Mouse (Mus musculus) c-Kit-positive CD71-positive TER-119-negative erythroid progenitor cells, embryonic 14.5 days (primary cell): Measurements from ENCODE around the gene BC049715.
"Not testable (repeated sequence)": the region's sequence is repeated elsewhere in the genome, so short reads cannot be mapped to it uniquely, and the experiment has no call there.

Source experiments
- DNase-seq: peaks from one replicate; pipeline ENCODE4 v3.0.0-alpha.2; 2013; ENCODE audit warnings: low read depth

Gene BC049715

DNA sequence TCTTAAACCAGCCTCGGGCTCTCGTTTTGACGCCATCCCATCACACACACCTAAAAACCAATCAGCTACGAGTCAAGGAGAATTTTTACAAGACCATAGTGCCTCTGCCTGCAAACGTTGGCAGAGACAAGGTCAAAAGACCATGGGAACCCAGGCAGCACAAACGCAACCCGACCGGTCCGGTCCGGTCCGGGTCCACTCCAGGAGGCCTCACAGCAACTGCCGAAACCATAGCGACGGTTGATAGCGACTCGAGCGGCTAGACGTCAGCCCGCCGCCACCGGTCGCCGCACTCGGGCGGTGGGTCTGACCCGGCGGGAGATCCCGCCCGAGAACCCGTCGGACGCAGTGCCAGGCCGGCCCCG is at the start of gene BC049715:
Gene BC049715, plus strand, starts transcription at position 111 of the 365 bp plus-strand sequence.
- no peak for DNase-seq

DNA sequence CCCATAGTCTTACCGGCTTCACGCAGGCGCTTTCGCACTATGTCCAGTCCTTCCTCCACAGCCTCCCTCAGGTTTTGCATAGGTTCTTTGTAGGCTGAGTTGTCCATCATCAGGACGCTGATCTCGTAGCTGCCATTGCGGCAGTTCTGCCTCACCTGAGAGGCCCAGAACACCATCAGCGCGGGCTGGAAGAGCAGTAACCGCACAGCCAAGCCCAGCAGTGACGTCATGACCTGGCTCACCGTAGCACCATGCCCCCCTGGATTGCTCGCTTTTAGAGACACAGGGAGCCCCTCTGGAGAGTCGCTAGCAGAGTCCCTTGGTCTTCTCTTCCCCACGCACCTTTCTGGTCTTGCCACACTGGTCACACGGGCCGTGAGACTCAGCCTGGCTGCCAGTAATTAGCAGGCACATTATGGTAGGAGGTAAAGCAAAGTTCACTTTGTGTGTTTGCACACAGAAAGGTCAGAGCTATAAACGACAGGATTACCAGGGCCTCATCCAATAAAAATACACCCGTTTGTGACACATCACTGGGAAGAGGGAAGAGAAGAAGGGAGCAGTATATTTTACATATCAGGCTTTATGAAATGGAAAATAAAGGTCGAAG is 45.9 kb upstream of the BC049715 start, which contains the start of gene Gucy2c:
Gene Gucy2c, minus strand, starts transcription at position 389 of the 610 bp plus-strand sequence.
- no peak for DNase-seq

DNA sequence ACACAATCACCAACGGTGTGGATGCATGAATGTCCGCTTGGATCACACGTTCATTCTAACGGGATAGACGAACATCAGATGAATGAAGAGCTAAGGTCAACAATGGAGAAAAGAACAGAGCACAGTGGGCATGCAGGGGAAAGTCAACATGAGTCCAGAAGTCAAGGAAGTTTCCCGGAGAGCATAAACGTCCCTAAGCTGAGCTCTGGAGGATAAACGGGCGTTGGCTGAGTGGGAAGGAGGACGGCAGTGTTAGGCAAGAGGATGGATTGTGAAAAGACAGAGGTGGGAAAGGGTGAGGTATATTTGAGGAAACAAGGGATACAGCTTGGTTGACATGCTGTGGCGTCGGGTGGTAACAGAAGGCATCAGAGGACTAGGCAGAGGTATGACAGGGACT is 45.3 kb upstream of the BC049715 start:
- DNase-seq: no peak

DNA sequence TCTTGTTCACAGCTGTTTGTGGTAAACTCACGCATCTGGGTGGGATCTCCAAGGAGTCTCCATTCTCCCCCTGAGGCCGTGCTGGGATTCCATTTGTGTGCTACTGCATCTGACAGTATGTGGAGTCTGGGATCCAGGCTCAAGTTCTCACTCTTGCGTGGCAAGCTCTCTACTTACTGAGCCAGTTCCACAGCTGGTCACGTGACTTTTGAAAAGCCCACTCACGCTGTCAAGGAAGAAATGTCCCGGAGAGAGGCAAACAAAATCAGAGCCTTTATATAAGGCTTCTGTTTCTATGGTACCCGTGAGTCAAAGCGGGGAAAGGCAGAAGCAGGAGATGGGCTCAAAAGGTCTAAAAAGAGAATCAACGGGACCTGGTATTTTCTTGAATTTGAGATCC is 44.7 kb upstream of the BC049715 start:
- no peak for DNase-seq

DNA sequence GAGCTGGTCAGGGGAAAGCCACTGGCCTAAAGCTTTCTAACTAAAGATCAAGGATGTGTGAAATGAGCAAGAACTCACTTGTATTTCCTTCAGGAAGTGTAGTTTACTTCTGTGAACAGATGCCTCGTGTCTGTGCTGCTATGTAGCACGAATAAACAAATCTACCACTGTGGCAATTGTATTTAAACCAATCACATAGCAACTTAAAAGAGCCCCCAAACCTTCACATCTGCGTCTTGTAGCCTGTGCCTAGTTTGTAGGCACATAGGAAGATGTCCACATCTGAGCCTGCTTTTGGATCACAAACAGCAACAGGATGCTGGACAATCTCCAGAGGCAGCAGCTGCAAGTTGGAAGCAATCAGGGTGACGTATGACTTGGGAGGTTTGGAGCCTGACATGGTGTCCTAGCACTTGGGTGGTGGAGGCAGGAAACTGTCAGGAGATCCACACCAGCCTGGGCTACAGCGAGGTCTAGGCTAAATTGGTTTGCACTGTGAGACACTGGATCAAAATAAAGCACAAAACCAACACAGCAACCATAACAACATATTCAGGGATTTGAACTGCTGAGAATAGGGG is 37.9 kb upstream of the BC049715 start:
- no peak for DNase-seq

DNA sequence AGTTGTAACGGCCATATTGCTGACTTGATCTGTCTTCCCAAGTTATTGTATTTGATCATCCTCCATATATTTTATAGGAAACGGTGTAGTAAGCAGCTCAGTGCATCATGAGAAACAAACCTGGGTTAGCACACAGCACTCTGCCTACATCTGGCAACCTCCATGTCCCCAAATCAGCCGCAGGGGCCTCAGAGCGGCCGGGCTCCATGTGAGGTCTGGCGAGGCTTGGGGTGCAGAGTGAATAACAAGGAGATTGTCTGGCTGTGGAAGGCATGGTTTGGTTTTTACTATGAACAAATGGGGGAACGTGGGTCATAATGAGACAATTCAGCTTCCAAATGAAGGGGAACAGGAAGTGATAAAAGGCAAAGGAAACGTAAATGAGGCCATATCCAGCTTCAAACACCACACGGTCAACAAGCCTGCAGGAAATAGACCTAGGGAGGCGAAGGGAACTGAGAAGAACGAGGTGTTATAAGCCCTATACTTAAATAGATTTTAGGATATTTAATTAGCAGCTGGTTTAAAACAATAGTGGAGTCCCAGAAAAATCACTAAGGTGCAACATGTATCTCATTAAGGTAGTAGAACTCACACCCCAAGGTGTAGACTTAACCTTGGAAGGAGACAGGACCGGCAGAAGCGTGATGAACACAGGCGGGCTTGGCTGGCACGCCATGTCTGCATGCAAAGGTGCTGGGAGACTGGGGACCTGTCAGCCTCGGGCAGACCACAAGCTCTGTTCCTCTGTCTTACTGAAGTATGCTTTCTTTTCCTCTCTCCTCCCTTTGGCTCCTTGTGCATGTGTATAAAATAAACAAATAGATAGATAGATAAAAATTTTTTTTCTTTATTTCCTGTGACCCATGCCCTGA is 34.3 kb upstream of the BC049715 start:
- DNase-seq: no peak

DNA sequence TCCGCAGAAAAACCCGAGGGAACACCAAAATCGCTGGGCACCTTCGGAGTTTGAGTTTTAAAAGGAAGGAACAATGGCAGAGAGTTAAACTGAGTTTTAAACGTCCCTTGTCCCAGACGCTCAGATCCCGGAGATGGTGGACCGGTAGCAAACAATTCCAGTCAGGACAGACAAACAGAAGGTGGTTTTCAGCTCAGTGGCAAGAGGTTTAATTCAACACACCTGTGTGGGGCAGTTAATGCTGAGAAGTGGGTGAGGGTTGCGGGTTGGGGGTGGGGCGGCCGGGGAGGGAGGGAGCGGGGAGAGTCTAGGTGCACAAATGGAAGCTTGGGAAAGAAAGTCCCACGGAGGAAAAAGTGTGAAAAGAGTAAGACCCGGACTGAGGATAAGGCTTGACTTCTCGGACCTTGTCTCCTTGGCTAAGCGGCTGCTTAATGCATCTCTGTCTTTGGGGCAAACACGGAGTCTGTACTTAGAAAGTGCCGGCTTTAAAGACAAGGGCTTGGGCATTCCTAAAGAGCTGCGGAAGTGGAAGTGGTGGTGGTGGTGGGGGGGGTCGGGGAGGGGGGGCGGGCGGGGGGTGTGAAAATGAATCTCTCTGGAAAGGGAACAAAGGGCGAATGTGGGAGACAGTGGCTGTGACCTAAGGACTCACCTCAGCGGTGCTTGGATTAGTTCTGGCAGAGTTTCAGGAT is 33.4 kb upstream of the BC049715 start:
- DNase-seq: no peak

DNA sequence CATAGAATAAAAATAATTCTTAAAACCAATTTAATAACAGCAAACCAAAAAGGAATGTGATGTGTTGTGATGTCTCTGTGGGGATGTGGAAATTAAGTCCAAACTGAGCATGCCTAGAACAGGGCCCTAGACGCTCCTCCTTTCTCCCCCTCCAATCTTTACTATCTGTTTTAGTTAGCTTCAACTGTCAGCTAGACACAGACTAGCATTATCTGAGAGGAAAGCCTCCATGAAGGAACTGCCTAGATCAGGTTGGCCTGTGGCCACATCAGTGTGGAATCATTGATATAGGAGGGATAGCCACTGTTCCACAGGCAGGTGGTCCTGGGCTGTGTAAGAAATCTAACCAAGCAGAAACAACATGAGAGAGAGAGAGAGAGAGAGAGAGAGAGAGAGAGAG is 32.3 kb upstream of the BC049715 start:
- no peak for DNase-seq

DNA sequence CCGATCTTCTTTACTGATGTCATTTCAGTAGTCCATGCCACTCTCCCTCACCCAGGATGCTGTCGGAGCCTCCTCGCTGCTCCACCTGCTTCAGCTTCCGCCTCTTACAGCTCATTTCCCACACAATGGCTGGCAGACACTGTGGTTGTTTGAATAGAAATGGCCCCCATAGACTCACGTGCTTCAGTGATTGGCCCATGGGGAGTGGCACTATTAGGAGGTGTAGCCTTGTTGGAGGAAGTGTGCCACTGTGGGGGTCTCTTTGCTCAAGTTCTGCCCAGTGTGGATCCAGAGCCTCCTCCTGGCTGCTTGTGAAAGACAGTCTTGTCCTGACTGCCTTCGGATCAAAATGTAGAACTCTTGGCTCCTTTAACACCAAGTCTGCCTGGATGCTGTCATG is 31.6 kb upstream of the BC049715 start:
- DNase-seq: no peak

DNA sequence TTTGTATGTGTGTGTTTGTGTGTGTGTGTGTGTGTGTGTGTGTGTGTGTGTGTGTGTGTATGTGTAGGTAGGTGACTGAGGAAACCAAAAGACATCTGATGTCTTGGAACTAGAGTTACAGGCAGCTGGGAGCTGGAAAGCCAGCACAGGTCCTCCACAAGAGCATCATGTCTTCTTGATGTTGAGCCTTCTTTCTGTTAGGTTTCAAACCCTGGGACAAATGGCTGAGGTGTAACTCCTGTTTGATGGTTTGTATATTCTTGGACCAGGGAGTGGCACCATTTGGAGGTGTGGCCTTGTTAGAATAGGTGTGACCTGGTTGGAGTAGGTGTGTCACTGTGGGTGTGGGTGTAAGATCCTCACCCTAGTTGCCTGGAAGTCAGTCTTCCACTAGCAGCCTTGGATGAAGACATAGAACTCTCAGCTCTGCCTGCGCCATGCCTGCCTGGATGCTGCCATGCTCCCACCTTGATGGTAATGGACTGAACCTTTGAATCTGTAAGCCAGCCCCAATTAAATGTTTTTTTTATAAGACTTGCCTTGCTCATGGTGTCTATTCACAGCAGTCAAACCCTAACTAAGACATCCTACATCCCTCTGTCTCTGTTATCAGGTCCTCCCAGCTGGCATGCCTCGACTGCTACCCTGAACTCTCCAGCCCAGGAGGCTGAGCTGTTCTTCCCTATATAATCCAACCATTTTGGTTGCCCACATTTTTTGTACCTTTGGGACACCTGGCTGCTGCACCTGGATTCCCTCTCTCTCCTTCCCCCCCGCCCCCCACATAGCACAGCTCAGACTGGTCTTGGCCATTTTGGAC is 29.3 kb upstream of the BC049715 start:
- not testable (repeated sequence) for DNase-seq

DNA sequence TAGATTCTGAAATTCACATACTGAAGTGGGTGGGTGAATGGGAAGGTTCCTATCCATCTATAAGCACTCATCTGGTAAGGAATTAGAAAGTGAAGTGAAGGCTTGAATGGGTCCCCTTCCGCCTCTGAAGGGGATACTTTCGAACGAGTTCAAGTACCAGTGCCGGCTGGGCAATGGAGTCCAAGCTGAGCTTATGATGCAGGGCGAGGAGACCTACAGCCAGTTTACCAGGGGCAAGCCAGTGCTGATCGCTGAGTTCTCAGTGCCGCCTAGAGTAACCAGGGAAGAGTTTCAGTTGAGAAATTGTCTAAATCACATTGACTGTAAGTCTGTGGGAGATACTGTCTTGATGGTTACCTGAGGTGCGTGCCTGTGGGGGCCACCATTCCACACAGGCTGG is 26.7 kb upstream of the BC049715 start:
- no peak for DNase-seq

DNA sequence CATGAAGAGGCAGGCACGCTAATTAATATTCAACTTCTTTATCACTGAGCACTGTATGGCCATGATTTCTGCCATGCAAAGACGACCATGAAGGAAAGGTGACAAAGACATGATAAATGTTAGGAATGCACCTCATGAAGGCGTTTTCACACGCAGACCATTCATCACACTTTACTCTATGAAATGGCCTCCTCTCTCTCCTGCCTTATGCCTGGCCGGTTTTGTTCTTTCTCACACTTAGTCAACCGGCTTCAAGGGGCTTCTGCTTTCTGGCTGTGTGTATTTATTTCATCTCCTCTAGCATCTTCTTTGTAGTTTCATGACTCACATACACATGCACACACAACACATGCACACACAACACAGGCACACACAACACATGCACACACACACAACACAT is 26.2 kb upstream of the BC049715 start:
- no peak for DNase-seq

DNA sequence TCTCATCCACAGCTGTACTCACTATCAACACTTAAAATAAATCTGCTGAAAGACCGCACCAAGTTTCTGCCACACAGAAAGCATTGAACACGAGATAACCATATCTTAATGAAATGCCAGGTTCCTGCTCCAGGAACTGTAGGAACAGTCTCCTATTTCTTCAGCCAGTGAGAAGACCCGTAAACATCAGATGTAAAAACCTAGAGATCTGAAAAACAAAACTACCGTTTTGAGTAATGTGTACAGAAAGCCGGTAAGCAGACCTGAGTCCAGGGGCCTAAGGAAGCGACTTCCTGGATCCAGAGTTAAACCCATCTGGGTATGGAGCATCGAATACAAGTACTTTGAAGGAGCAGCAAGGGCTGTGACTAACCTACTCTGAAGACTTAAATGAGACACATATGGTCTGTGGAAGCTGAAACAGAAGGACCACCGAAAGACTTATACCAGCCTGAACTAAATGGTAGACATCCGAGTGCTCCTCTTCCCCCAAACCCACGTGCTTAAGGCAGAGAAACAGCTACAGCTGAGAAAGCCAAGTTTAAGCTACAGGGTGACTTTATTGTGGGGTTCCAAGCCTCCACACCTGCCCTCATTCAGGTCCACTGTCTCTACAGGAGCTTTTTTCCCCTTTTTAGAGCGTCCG is 24.2 kb upstream of the BC049715 start:
- DNase-seq: peak; percentile 46

DNA sequence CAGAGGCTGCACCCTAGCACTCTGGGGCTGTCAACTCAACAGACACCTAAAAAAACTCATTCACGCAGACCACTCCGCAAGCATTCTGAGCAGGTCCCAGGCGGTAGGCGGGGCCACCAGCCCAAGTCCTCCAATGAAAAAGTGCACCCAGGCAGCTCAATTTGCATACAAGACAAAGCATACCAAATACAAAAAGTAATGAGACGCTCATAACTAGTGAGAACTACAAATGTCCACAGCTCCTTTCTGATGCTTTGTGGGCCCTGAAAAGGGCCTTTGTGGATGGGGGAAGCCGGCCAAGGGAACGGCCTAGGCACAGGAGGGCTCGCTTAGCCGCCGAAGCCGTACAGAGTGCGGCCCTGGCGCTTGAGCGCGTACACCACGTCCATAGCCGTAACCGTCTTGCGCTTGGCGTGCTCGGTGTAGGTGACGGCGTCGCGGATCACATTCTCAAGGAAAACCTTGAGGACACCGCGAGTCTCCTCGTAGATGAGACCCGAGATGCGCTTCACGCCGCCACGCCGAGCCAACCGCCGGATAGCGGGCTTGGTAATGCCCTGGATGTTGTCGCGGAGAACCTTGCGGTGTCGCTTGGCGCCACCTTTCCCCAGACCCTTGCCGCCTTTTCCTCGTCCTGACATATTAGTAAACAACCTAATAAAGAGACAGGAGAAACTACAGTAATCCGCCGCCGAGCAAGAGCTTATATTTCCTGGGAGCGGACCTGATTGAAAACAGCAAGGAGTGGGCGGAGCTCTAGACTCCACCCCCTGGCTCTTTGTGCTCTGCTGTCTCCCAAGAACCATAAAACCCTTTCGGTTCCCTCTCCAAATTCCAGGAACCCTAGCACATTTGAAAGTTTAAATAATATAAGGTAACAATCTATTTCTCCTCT is 23.4 kb upstream of the BC049715 start, which contains the start of gene Hist4h4:
Gene Hist4h4, minus strand, starts transcription at position 677 of the 895 bp plus-strand sequence.
- peak; percentile 99 for DNase-seq

DNA sequence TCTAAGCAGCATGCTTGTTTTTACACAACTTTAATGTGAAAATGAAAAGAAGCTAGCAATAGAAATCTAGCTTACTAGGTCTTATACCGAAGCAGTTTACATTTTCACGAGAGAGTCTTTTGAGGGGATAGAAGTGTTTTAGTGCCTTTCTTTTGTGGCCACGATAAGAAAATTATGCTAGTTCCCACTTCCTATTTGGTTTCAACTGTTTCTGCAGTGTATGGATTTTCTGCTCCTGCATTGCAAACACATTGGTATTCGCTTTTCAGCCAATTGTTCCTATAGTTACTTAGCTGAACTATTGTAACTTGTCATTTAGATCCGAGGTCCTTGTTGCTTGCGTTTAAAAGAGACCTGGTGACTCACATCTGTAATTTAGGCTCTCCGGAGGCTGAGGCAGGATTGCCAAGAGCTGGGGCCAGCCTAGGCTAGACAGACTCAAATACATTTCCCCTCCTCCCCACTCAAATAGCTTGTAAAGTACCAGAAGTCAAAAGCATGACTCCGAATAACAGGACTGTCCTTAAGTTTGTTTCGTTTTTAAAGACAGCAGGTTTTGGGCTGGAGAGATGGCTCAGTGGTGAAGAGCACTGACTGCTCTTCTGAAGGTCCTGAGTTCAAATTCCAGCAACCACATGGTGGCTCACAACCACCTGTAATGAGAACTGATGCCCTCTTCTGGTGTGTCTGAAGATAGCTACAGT is 22.6 kb upstream of the BC049715 start:
- peak; percentile 60 for DNase-seq

DNA sequence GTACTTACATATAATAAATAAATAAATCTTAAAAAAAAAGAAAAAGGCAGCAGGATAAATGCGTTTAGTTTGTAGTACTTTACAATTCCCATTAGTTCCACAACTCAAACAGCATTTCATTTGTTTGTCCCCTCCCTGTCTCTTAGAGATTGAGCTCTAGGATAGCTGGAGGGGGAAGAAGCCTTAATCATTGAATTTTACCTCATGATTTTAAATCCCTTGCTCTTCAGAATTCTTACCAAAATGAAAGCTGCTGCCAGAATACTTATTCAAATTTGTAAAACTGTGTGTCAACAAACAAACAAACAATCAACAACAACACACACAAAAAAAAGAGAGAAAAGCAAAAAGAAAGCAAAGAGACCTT is 22.0 kb upstream of the BC049715 start:
- no peak for DNase-seq

DNA sequence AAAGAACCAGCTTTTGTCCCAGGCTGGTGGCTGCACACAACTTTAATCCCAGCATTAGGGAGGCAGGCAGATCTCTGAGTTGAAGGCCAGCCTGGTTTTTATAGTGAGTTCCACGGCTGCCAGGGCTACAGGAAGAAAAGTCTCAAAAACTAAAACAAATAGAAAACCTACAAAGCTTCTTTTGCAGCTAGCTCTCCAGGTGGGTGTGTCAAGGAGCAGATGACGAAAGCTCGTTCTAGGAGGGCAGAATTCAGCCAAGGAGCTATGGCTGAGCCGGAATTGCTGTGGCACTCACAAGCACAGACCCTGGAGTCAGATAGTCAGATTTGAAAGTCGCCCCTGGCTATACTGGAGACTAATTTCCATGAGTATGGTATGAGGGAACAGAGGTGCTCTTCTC is 20.6 kb upstream of the BC049715 start:
- DNase-seq: no peak

DNA sequence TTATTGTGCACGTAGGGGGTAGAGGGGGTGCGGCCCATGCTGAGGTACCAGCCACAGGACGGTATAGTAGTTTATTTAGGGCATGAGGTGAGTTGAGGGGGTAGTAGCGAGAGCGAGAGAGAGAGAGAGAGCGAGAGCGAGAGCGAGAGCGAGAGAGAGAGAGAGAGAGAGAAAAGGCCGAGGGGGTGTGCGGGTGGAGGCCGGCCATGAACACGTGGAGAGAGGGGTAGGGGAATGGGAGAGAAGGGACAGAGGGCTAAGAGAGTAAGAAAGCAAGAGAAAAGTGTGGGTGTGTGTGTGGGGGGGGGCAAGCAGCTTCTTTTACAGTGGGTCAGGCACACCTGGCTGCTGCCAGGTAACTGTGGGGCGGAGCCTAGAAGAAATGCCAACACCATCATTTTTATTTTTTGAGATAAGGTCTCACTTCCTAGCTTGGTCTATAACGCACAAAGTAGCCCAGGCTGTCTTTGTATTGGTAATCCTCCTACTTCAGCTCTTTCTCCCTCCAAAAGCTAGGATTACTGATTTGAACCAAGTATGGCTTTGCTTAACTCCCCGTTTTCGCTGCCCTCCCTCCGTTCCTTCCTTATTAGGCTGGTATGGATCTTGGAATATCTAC is 19.9 kb upstream of the BC049715 start:
- DNase-seq: no peak

DNA sequence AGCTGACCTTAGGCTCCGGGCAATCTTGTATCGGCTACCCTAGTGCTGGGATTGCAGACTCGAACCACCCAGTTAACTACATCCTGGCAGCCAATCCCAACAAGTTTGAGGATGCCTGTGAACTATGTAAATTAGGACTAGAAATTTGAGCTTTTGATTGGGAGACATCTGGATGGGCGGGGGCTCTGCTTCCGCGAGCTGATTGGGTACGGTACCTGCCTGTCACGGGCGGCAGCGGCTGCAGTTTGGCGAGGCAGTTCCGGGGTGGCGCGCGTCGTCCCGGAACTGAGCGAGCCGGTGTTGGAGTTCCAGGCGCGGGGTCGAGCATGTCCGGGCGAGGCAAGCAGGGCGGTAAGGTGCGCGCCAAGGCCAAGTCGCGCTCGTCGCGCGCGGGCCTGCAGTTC is 19.4 kb upstream of the BC049715 start, which contains the start of gene H2afj:
Gene H2afj, plus strand, starts transcription at position 231 of the 404 bp plus-strand sequence.
- DNase-seq: peak; percentile 92
